Mouse (Mus musculus): ENCODE results near the gene Nav2. TPM values are rescaled to one million over a fixed set of nuclear protein-coding genes. Genes with fewer than 3 reads are reported as not detected.
A peak's percentile ranks its signal among the peaks of the same experiment; 100 is the strongest.

Gene Nav2
- total RNA-seq, 2 experiments from 2014 or later = 1.4 TPM

- no peak for ATAC-seq (replicated peaks; ENCODE audit: low FRiP score, low TSS enrichment, poor library complexity, severe bottlenecking)
Observed at GRCm38 (mm10) chr7:49251308-49251638, 342.8 kb downstream of the Nav2 start.

GRCm38 (mm10) chr7:49252444-49252843, 343.9 kb downstream of the Nav2 start:
- no peak for ATAC-seq (replicated peaks; ENCODE audit: low FRiP score, low TSS enrichment, poor library complexity, severe bottlenecking)

GRCm38 (mm10) chr7:49252902-49253301, 344.4 kb downstream of the Nav2 start:
- ATAC-seq (replicated peaks; ENCODE audit: low FRiP score, low TSS enrichment, poor library complexity, severe bottlenecking) = no peak

GRCm38 (mm10) chr7:49255053-49255452, 346.5 kb downstream of the Nav2 start:
- no peak; the same call in 1 of the 2 replicates for ATAC-seq (replicated peaks; ENCODE audit: low FRiP score, low TSS enrichment, poor library complexity, severe bottlenecking)

- no peak for ATAC-seq (replicated peaks; ENCODE audit: low FRiP score, low TSS enrichment, poor library complexity, severe bottlenecking)
Observed at GRCm38 (mm10) chr7:49257234-49257906, 348.9 kb downstream of the Nav2 start.

GRCm38 (mm10) chr7:49258088-49258487, 349.6 kb downstream of the Nav2 start:
- no peak for ATAC-seq (replicated peaks; ENCODE audit: low FRiP score, low TSS enrichment, poor library complexity, severe bottlenecking)

GRCm38 (mm10) chr7:49261941-49262511, 353.5 kb downstream of the Nav2 start:
- no peak for ATAC-seq (replicated peaks; ENCODE audit: low FRiP score, low TSS enrichment, poor library complexity, severe bottlenecking)

- ATAC-seq (replicated peaks; ENCODE audit: low FRiP score, low TSS enrichment, poor library complexity, severe bottlenecking) = no peak
Observed at GRCm38 (mm10) chr7:49266422-49266821, 357.9 kb downstream of the Nav2 start.

- no peak for ATAC-seq (replicated peaks; ENCODE audit: low FRiP score, low TSS enrichment, poor library complexity, severe bottlenecking)
Observed at GRCm38 (mm10) chr7:49267621-49268325, 359.3 kb downstream of the Nav2 start.

GRCm38 (mm10) chr7:49268401-49268921, 359.9 kb downstream of the Nav2 start:
- no peak for ATAC-seq (replicated peaks; ENCODE audit: low FRiP score, low TSS enrichment, poor library complexity, severe bottlenecking)

- no peak for ATAC-seq (replicated peaks; ENCODE audit: low FRiP score, low TSS enrichment, poor library complexity, severe bottlenecking)
Observed at GRCm38 (mm10) chr7:49270855-49271254, 362.3 kb downstream of the Nav2 start.

GRCm38 (mm10) chr7:49272445-49273439, 364.2 kb downstream of the Nav2 start:
- ATAC-seq (replicated peaks; ENCODE audit: low FRiP score, low TSS enrichment, poor library complexity, severe bottlenecking) = peak; percentile 80

GRCm38 (mm10) chr7:49273907-49274656, 365.6 kb downstream of the Nav2 start:
- peak; percentile 48; the same call in 1 of the 2 replicates for ATAC-seq (replicated peaks; ENCODE audit: low FRiP score, low TSS enrichment, poor library complexity, severe bottlenecking)

GRCm38 (mm10) chr7:49274676-49275075, 366.2 kb downstream of the Nav2 start:
- ATAC-seq (replicated peaks; ENCODE audit: low FRiP score, low TSS enrichment, poor library complexity, severe bottlenecking) = no peak

GRCm38 (mm10) chr7:49276163-49276562, 367.6 kb downstream of the Nav2 start:
- no peak for ATAC-seq (replicated peaks; ENCODE audit: low FRiP score, low TSS enrichment, poor library complexity, severe bottlenecking)

GRCm38 (mm10) chr7:49277685-49278084, 369.2 kb downstream of the Nav2 start:
- ATAC-seq (replicated peaks; ENCODE audit: low FRiP score, low TSS enrichment, poor library complexity, severe bottlenecking) = no peak

- no peak for ATAC-seq (replicated peaks; ENCODE audit: low FRiP score, low TSS enrichment, poor library complexity, severe bottlenecking)
Observed at GRCm38 (mm10) chr7:49278531-49278930, 370.0 kb downstream of the Nav2 start.

GRCm38 (mm10) chr7:49280427-49280826, 371.9 kb downstream of the Nav2 start:
- no peak for ATAC-seq (replicated peaks; ENCODE audit: low FRiP score, low TSS enrichment, poor library complexity, severe bottlenecking)

GRCm38 (mm10) chr7:49282446-49282845, 373.9 kb downstream of the Nav2 start:
- ATAC-seq (replicated peaks; ENCODE audit: low FRiP score, low TSS enrichment, poor library complexity, severe bottlenecking) = no peak

All from megakaryocyte-erythroid progenitor cell, adult 5-6 weeks (primary cell).